Comparison of ENCODE assay signal across 9 mouse cellular contexts in the genomic region with DNA sequence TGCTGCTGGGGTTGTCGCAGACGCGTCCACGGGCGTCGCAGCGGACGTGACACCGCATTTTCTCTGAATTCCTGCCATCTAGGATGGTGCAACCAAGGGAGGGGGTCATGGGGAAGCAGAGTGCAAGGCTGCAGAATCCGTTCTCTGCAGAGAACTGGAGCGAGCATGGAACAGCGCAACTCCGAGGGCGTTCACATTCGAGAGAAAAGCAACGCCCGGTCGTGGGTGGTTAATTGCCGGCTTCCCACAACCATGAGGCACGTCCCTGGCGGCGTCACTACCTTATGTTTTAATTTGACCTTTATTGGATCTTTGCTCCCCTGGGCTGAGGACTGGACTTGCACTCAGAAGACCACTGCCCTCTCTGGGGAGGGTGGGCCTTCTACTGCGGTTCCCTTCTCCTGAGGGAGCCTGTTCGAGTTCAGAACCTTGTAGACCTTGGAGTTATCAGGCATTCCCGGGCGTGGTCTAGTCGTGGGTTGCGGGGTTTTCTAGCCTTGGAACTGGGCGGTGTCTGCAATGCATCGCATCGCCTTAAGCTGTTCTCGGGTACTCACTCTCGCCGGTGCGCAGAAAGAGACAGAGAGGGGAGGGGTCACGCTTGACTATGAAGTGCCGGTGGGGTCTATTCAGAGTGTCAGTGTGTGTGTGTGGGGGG.
DNase-seq lines count a peak whose midpoint lies in the region; ATAC-seq and TF ChIP-seq lines count a peak whose summit lies in the region.
"Had no signal": no experiment of that assay in that cellular context is flagged by ENCODE, and none has a peak within 500 bp of the region (broad histone marks: within the 10 kb centered on the region; RNA-seq: fewer than 3 reads in every experiment).

No protein-coding gene starts in this region.

- peak; percentile 1; the same call in 1 of the 2 replicates for ATAC-seq in frontal cortex, adult (ENCODE audit: low TSS enrichment)
- no peak for ATAC-seq in cerebellum, adult (ENCODE audit: insufficient number of reproducible peaks, low FRiP score, low TSS enrichment)

- H3K4me1 ChIP-seq in testis, adult 2 months (ENCODE audit: control insufficient read depth, insufficient read depth, low read length) = peaks cover 26% of the 10 kb centered on the region
- peaks cover 38% of the 10 kb centered on the region for H3K4me1 ChIP-seq in limb, embryonic 10.5 days
- H3K4me1 ChIP-seq in olfactory bulb, adult 2 months (ENCODE audit: control insufficient read depth, insufficient read depth, low read length) = peaks cover 30% of the 10 kb centered on the region

- H3K9me3 ChIP-seq in limb, embryonic 10.5 days (replicated peaks) = no peaks in the 10 kb centered on the region

- no peak for DNase-seq in frontal cortex, postnatal 25 days (ENCODE audit: low spot score in 2 of 2)
- DNase-seq in testis, postnatal 14 days (ENCODE audit: low spot score) = no peak
- DNase-seq in limb, embryonic 10.5 days (ENCODE audit: low spot score) = no peak
- no peak for DNase-seq in ovary, postnatal 14 days (ENCODE audit: low spot score)

- no peak overlapping the region for H3K27ac ChIP-seq in testis, adult 2 months (ENCODE audit: control insufficient read depth, insufficient read depth, low read depth, low read length)
- H3K27ac ChIP-seq in limb, embryonic 10.5 days = no peak overlapping the region
- H3K27ac ChIP-seq in olfactory bulb, adult 2 months (ENCODE audit: insufficient read depth, low read depth, low read length) = peak overlapping the region; percentile 78

- no peak for TF ChIP-seq POLR2A in testis, adult 2 months (IDR thresholded peaks at IDR 0.05; ENCODE audit: control insufficient read depth, low read depth, low read length)
- TF ChIP-seq POLR2A in olfactory bulb, adult 2 months (IDR thresholded peaks at IDR 0.05; ENCODE audit: insufficient read depth, low read depth, low read length) = no peak

- under 1% methylated on average over 37 of the region's 37 CpGs for WGBS in limb, embryonic 10.5 days
- WGBS in olfactory bulb, adult 2 months = 2% methylated on average over 37 of the region's 37 CpGs

- H3K27me3 ChIP-seq in testis, adult 2 months (ENCODE audit: control insufficient read depth, insufficient read depth, low read length) = no peaks in the 10 kb centered on the region; the same call in 1 of the 2 replicates
- H3K27me3 ChIP-seq in limb, embryonic 10.5 days (ENCODE audit: low read depth, poor library complexity, severe bottlenecking) = peaks cover 98% of the 10 kb centered on the region

- no peak for TF ChIP-seq CTCF in testis, adult 2 months (IDR thresholded peaks at IDR 0.05; ENCODE audit: control insufficient read depth, insufficient read depth, insufficient replicate concordance, low read depth, low read length)
- no peak for TF ChIP-seq CTCF in olfactory bulb, adult 2 months (IDR thresholded peaks at IDR 0.05; ENCODE audit: insufficient read depth, low read depth, low read length)

- H3K36me3 ChIP-seq in testis, adult 2 months (ENCODE audit: control insufficient read depth, insufficient read depth, low read length) = no peaks in the 10 kb centered on the region
- no peaks in the 10 kb centered on the region for H3K36me3 ChIP-seq in limb, embryonic 10.5 days

- H3K4me3 ChIP-seq in testis, adult 2 months (ENCODE audit: control insufficient read depth, low read depth, low read length) = peak overlapping the region; percentile 4; the same call in 1 of the 2 replicates
- H3K4me3 ChIP-seq in limb, embryonic 10.5 days = peak overlapping the region; percentile 69
- peak overlapping the region; percentile 92 for H3K4me3 ChIP-seq in olfactory bulb, adult 2 months (ENCODE audit: insufficient read depth, low read depth, low read length)
- H3K4me3 ChIP-seq: myocyte had no signal

Comparison
In these comparisons a context has a peak if more than half of its experiments do, and no peak if none do; other contexts are left out.
1. H3K4me3 ChIP-seq: peak in every context shown above with its lines; median percentile 92 in olfactory bulb, adult 2 months; 69 in limb, embryonic 10.5 days; 4 in testis, adult 2 months.